Mouse (Mus musculus): ENCODE data around the gene Elp5.

GRCm38 (mm10) chr11:70024151-70024514, 41.8 kb upstream of the Elp5 start:
- TF ChIP-seq POLR2A (IDR thresholded peaks at IDR 0.05; ENCODE audit: borderline replicate concordance, control insufficient read depth, low read depth, low read length) (no peak), CTCF (IDR thresholded peaks at IDR 0.05; ENCODE audit: control insufficient read depth, insufficient read depth, low read length) (no peak)
